Mouse (Mus musculus) cortical plate, adult 2 months (tissue): ENCODE measurements at regions not wholly inside any gene's neighbourhood (a gene's known extent, or its start where the extent isn't known, plus 50 kb on each side); places are given as distances from the start of the nearest gene placed in this dataset.

Experiments used
- CTCF ChIP-seq: fragments of 200-500 bp; IDR thresholded peaks from 2 replicates; pipeline ENCODE4 v1.5.1; 2011; ENCODE audit warnings: mild to moderate bottlenecking, control low read depth, low read length; ENCODE audit not compliant: insufficient read depth; ENCODE audit errors: extremely low read depth
- POLR2A ChIP-seq: fragments of 200-500 bp; IDR thresholded peaks from 2 replicates; pipeline ENCODE4 v1.6.1; 2011; ENCODE audit warnings: mild to moderate bottlenecking, low read length, control low read depth; ENCODE audit not compliant: insufficient read depth; ENCODE audit errors: extremely low read depth

- TF ChIP-seq POLR2A = no peak
- TF ChIP-seq CTCF = no peak
These were observed 76.0 kb upstream of the Mitf start for GRCm38 (mm10) chr6:97730835-97731234.
